Mouse (Mus musculus) forebrain, embryonic 14.5 days (tissue): Measurements from ENCODE around the gene Ren1. TPM values are rescaled to one million over a fixed set of nuclear protein-coding genes. Genes with fewer than 3 reads are reported as not detected.

Experiments used
- ATAC-seq: fragments of 200-750 bp; cut with Nextera tagmentation; 2 replicates; pipeline ENCODE4 v1.8.0; 2017; ENCODE audit warnings: mild to moderate bottlenecking, moderate library complexity
- DNase-seq: peaks from one replicate; pipeline ENCODE4 v3.0.0-alpha.2; 2015; ENCODE audit warnings: low spot score
- H3K27ac ChIP-seq: fragments of 300-500 bp; sonication (generic); 2 replicates; pipeline ENCODE4 v1.5.1; 2014; ENCODE audit warnings: low read depth, mild to moderate bottlenecking, control low read depth, low read length, moderate library complexity
- H3K27me3 ChIP-seq: fragments of 300-500 bp; sonication (generic); replicated peaks from 2 replicates; pipeline ENCODE4 v1.6.1; 2014; ENCODE audit warnings: low read length, control low read depth, mixed read lengths; ENCODE audit not compliant: control insufficient read depth, insufficient read depth
- H3K36me3 ChIP-seq: fragments of 300-500 bp; sonication (generic); 2 replicates; pipeline ENCODE4 v1.6.1; 2014; ENCODE audit warnings: low read length, control low read depth; ENCODE audit not compliant: control insufficient read depth, insufficient read depth
- H3K4me1 ChIP-seq: fragments of 300-500 bp; sonication (generic); 2 replicates; pipeline ENCODE4 v1.6.1; 2014; ENCODE audit warnings: antibody characterized with exemption, low read length, control low read depth; ENCODE audit not compliant: control insufficient read depth, insufficient read depth
- H3K4me2 ChIP-seq: fragments of 300-500 bp; sonication (generic); 2 replicates; pipeline ENCODE4 v1.6.1; 2014; ENCODE audit warnings: mild to moderate bottlenecking, control low read depth, low read length
- H3K4me3 ChIP-seq: fragments of 300-500 bp; sonication (generic); 2 replicates; pipeline ENCODE4 v1.5.1; 2014; ENCODE audit warnings: low read depth, low read length, control low read depth
- H3K9ac ChIP-seq: fragments of 300-500 bp; sonication (generic); 2 replicates; pipeline ENCODE4 v1.6.1; 2014; ENCODE audit warnings: mild to moderate bottlenecking, low read length, control low read depth, moderate library complexity
- H3K9me3 ChIP-seq: fragments of 300-500 bp; sonication (generic); replicated peaks from 2 replicates; pipeline ENCODE4 v1.6.1; 2016; ENCODE audit warnings: low read length, control low read depth, mixed read lengths; ENCODE audit not compliant: control insufficient read depth
- WGBS: fragments of 180-500 bp; shearing (Covaris S2); extraction: QIAGEN DNeasy Blood & Tissue Kit; methylation state at CpG from one replicate; pipeline ENCODE4 v1.1.7; 2014; 5-methylcytosine and 5-hydroxymethylcytosine counted together
- polyA plus RNA-seq: library from polyadenylated mRNA; unstranded; fragments of >200 nt; fragmentation: Nextera tagmentation; extraction: Ambion mirVana; gene quantifications from 2 replicates; pipeline ENCODE4 v1.2.1, GENCODE M21; 2014

The Ren1 gene
- polyA plus RNA-seq, 1 experiment from 2014 or later, result not detected

- ATAC-seq, result no peak
- no peaks in the 10 kb centered on the region for H3K27me3 ChIP-seq
- DNase-seq, result no peak
- H3K36me3 ChIP-seq, result no peaks in the 10 kb centered on the region
- 90% methylated on average over 7 of the region's 7 CpGs for WGBS
- H3K27ac ChIP-seq, result no peak overlapping the region
- no peak overlapping the region for H3K4me2 ChIP-seq
- no peak overlapping the region for H3K9ac ChIP-seq
- H3K9me3 ChIP-seq, result no peaks in the 10 kb centered on the region
- H3K4me3 ChIP-seq, result no peak overlapping the region
- H3K4me1 ChIP-seq, result no peaks in the 10 kb centered on the region; the same call in 1 of the 2 replicates
Measured at GRCm38 (mm10) chr1:133406614-133407013, 56.3 kb downstream of the Ren1 start.

DNA sequence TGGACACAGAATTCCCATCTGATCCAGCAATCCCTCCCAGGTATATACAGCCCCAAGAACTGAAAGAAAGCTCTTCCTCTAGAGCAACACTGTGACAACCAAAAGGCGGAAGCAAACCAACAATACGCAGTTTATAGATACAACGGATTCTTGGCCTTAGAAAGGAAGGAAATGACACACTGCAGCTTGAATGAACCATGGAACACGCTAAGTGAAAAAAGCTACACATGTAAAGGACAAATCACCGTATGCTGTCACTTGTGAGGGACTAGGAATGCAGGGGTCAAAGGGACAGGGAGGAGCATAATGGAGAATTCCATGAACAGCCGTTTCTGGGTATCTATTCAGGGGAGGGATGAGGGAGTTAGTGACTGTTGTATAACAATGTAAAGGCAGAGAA is 57.1 kb downstream of the Ren1 start:
- Histone ChIP-seq H3K9me3 (no peaks in the 10 kb centered on the region), H3K4me2 (no peak overlapping the region), H3K27me3 (no peaks in the 10 kb centered on the region), H3K4me1 (no peaks in the 10 kb centered on the region; the same call in 1 of the 2 replicates), H3K27ac (no peak overlapping the region), H3K9ac (no peak overlapping the region), H3K4me3 (no peak overlapping the region), H3K36me3 (no peaks in the 10 kb centered on the region)
- WGBS, result 80% methylated on average over 6 of the region's 6 CpGs
- DNase-seq, result no peak
- ATAC-seq, result no peak

GRCm38 (mm10) chr1:133408321-133408720 is 58.0 kb downstream of the Ren1 start:
- H3K27ac ChIP-seq, result no peak overlapping the region
- DNase-seq (no peak), ATAC-seq (no peak)
- no peak overlapping the region for H3K4me2 ChIP-seq
- H3K9me3 ChIP-seq, result no peaks in the 10 kb centered on the region
- H3K4me3 ChIP-seq, result no peak overlapping the region
- WGBS, result 71% methylated on average over 9 of the region's 9 CpGs
- H3K27me3 ChIP-seq, result no peaks in the 10 kb centered on the region
- H3K9ac ChIP-seq, result no peak overlapping the region
- H3K4me1 ChIP-seq, result no peaks in the 10 kb centered on the region; the same call in 1 of the 2 replicates
- H3K36me3 ChIP-seq, result no peaks in the 10 kb centered on the region

DNA sequence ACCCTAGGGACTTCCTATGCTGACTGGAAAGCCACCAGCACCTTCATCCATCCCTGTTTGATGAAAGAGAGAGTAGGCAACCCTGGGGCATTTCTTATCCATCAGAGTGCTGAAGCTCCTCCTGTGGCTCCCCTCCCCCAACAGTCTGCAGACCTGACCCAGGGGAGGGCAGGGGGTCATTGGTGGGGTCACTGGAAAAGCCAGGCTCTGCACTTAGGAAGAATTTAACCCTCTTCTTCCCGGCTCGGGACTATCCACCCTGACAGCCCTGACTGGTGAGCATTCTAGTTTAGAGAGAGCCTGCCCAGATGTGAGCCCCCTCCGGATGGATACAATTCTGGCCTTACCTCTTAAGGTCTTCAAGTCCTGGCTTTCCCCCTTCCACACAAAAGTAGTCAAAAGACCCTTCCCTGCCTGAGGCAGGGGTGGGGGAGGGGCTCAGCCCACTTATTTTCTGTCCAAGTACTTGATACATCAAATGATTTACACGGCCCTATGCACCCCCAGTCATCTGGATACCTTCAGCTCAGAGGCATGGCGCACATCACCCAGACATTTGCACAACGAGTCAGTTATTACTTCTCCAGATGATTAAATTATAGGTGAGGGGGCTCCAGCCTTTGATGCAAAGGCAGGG is 58.7 kb downstream of the Ren1 start:
- no peak for ATAC-seq
- no peak overlapping the region for H3K4me3 ChIP-seq
- WGBS, result 23% methylated on average over 6 of the region's 6 CpGs

GRCm38 (mm10) chr1:133409786-133410185 is 59.5 kb downstream of the Ren1 start:
- H3K9ac ChIP-seq, result no peak overlapping the region
- H3K27ac ChIP-seq, result no peak overlapping the region
- 81% methylated on average over 9 of the region's 9 CpGs for WGBS
- no peaks in the 10 kb centered on the region for H3K36me3 ChIP-seq
- H3K9me3 ChIP-seq, result no peaks in the 10 kb centered on the region
- H3K4me1 ChIP-seq, result no peaks in the 10 kb centered on the region; the same call in 1 of the 2 replicates
- no peak overlapping the region for H3K4me2 ChIP-seq
- H3K27me3 ChIP-seq, result no peaks in the 10 kb centered on the region
- DNase-seq (no peak), ATAC-seq (no peak)
- no peak overlapping the region for H3K4me3 ChIP-seq

More for the DNA sequence above, 58.7 kb downstream of the Ren1 start:
- no peaks in the 10 kb centered on the region for H3K9me3 ChIP-seq
- no peak overlapping the region for H3K9ac ChIP-seq
- H3K4me2 ChIP-seq, result no peak overlapping the region
- no peaks in the 10 kb centered on the region; the same call in 1 of the 2 replicates for H3K4me1 ChIP-seq
- no peaks in the 10 kb centered on the region for H3K27me3 ChIP-seq
- H3K27ac ChIP-seq, result no peak overlapping the region
- no peak for DNase-seq
- H3K36me3 ChIP-seq, result no peaks in the 10 kb centered on the region

Other genes with a start within 250 kb of the Ren1 start
- gene Ppp1r15b, start 219.4 kb upstream of the Ren1 start, polyA plus RNA-seq, result 26.6 and 31.6 TPM in 2 replicates
- 7.3 and 9.7 TPM in 2 replicates for gene Plekha6, start 186.3 kb upstream of the Ren1 start, polyA plus RNA-seq
- not detected in 2 replicates for gene Golt1a, start 40.7 kb upstream of the Ren1 start, polyA plus RNA-seq
- not detected in 2 replicates for gene Kiss1, start 28.6 kb upstream of the Ren1 start, polyA plus RNA-seq
- 4.2 and 5.0 TPM in 2 replicates for gene Etnk2, start 13.1 kb downstream of the Ren1 start, polyA plus RNA-seq
- gene Sox13, start 73.9 kb downstream of the Ren1 start, polyA plus RNA-seq, result 4.2 and 4.3 TPM in 2 replicates